Mouse (Mus musculus): ENCODE measurements around the gene Ptgis. TPM values are rescaled to one million over a fixed set of nuclear protein-coding genes. Genes with fewer than 3 reads are reported as not detected.

Gene Ptgis
- polyA plus RNA-seq, 1 experiment from 2014 or later = 9.1 TPM

- ATAC-seq (ENCODE audit: low FRiP score) = no peak
- WGBS = 88% methylated on average over 3 of the region's 3 CpGs
- no peaks in the 10 kb centered on the region for H3K4me1 ChIP-seq
Measured at GRCm38 (mm10) chr2:167272706-167273105, 32.3 kb upstream of the Ptgis start.

GRCm38 (mm10) chr2:167271121-167271521 is 30.7 kb upstream of the Ptgis start:
- Histone ChIP-seq H3K9ac (no peak overlapping the region), H3K27me3 (peaks cover 2% of the 10 kb centered on the region; the same call in 1 of the 2 replicates), H3K9me3 (replicated peaks) (no peaks in the 10 kb centered on the region), H3K4me3 (no peak overlapping the region), H3K4me1 (no peaks in the 10 kb centered on the region), H3K36me3 (no peaks in the 10 kb centered on the region), H3K27ac (no peak overlapping the region), H3K4me2 (replicated peaks) (no peak overlapping the region)
- ATAC-seq (ENCODE audit: low FRiP score) = no peak
- 78% methylated on average over 9 of the region's 9 CpGs for WGBS

More at GRCm38 (mm10) chr2:167272706-167273105, 32.3 kb upstream of the Ptgis start:
- peaks cover 2% of the 10 kb centered on the region; the same call in 1 of the 2 replicates for H3K27me3 ChIP-seq
- no peaks in the 10 kb centered on the region for H3K9me3 ChIP-seq (replicated peaks)
- H3K4me2 ChIP-seq (replicated peaks) = no peak overlapping the region
- H3K36me3 ChIP-seq = no peaks in the 10 kb centered on the region
- no peak overlapping the region for H3K9ac ChIP-seq
- H3K27ac ChIP-seq = no peak overlapping the region
- no peak overlapping the region for H3K4me3 ChIP-seq

GRCm38 (mm10) chr2:167270496-167270895 is 30.1 kb upstream of the Ptgis start:
- no peaks in the 10 kb centered on the region for H3K4me1 ChIP-seq
- WGBS = 87% methylated on average over 3 of the region's 3 CpGs
- no peak overlapping the region for H3K4me3 ChIP-seq
- no peaks in the 10 kb centered on the region for H3K9me3 ChIP-seq (replicated peaks)
- no peak for ATAC-seq (ENCODE audit: low FRiP score)
- no peak overlapping the region for H3K4me2 ChIP-seq (replicated peaks)
- H3K27ac ChIP-seq = no peak overlapping the region
- peaks cover 2% of the 10 kb centered on the region; the same call in 1 of the 2 replicates for H3K27me3 ChIP-seq
- no peak overlapping the region for H3K9ac ChIP-seq
- H3K36me3 ChIP-seq = no peaks in the 10 kb centered on the region

GRCm38 (mm10) chr2:167268721-167269120 is 28.3 kb upstream of the Ptgis start:
- no peak overlapping the region for H3K4me2 ChIP-seq (replicated peaks)
- no peaks in the 10 kb centered on the region for H3K9me3 ChIP-seq (replicated peaks)
- no peak for ATAC-seq (ENCODE audit: low FRiP score)
- peaks cover 2% of the 10 kb centered on the region; the same call in 1 of the 2 replicates for H3K27me3 ChIP-seq
- no peak overlapping the region for H3K9ac ChIP-seq
- H3K36me3 ChIP-seq = no peaks in the 10 kb centered on the region
- H3K4me3 ChIP-seq = no peak overlapping the region
- 91% methylated on average over 1 of the region's 1 CpGs for WGBS
- no peaks in the 10 kb centered on the region for H3K4me1 ChIP-seq
- H3K27ac ChIP-seq = no peak overlapping the region

- H3K9ac ChIP-seq = no peak overlapping the region
- ATAC-seq (ENCODE audit: low FRiP score) = no peak
- H3K4me1 ChIP-seq = no peaks in the 10 kb centered on the region
- H3K4me2 ChIP-seq (replicated peaks) = no peak overlapping the region
- no peaks in the 10 kb centered on the region for H3K9me3 ChIP-seq (replicated peaks)
- no peak overlapping the region for H3K27ac ChIP-seq
- no peak overlapping the region for H3K4me3 ChIP-seq
- WGBS = 87% methylated on average over 8 of the region's 8 CpGs
- H3K27me3 ChIP-seq = peaks cover 2% of the 10 kb centered on the region; the same call in 1 of the 2 replicates
- H3K36me3 ChIP-seq = no peaks in the 10 kb centered on the region
Measured at GRCm38 (mm10) chr2:167268411-167268690, 27.9 kb upstream of the Ptgis start.

- 85% methylated on average over 14 of the region's 14 CpGs for WGBS
Measured at GRCm38 (mm10) chr2:167267531-167268410, 27.4 kb upstream of the Ptgis start.

GRCm38 (mm10) chr2:167266231-167266630 is 25.8 kb upstream of the Ptgis start:
- no peak for ATAC-seq (ENCODE audit: low FRiP score)
- Histone ChIP-seq H3K4me3 (no peak overlapping the region), H3K4me1 (no peaks in the 10 kb centered on the region), H3K9ac (no peak overlapping the region), H3K27me3 (peaks cover 2% of the 10 kb centered on the region; the same call in 1 of the 2 replicates), H3K27ac (no peak overlapping the region), H3K4me2 (replicated peaks) (no peak overlapping the region), H3K36me3 (no peaks in the 10 kb centered on the region), H3K9me3 (replicated peaks) (no peaks in the 10 kb centered on the region)
- WGBS = 87% methylated on average over 10 of the region's 10 CpGs

More at GRCm38 (mm10) chr2:167267531-167268410, 27.4 kb upstream of the Ptgis start:
- Histone ChIP-seq H3K4me2 (replicated peaks) (no peak overlapping the region), H3K27ac (no peak overlapping the region), H3K9ac (no peak overlapping the region), H3K27me3 (peaks cover 2% of the 10 kb centered on the region; the same call in 1 of the 2 replicates), H3K4me1 (no peaks in the 10 kb centered on the region), H3K36me3 (no peaks in the 10 kb centered on the region), H3K9me3 (replicated peaks) (no peaks in the 10 kb centered on the region), H3K4me3 (no peak overlapping the region)
- no peak for ATAC-seq (ENCODE audit: low FRiP score)

GRCm38 (mm10) chr2:167265806-167266205 is 25.4 kb upstream of the Ptgis start:
- Histone ChIP-seq H3K4me1 (no peaks in the 10 kb centered on the region), H3K27ac (no peak overlapping the region), H3K27me3 (peaks cover 2% of the 10 kb centered on the region; the same call in 1 of the 2 replicates), H3K36me3 (no peaks in the 10 kb centered on the region), H3K4me3 (no peak overlapping the region), H3K9ac (no peak overlapping the region), H3K4me2 (replicated peaks) (no peak overlapping the region), H3K9me3 (replicated peaks) (no peaks in the 10 kb centered on the region)
- no peak for ATAC-seq (ENCODE audit: low FRiP score)
- 51% methylated on average over 4 of the region's 5 CpGs for WGBS

GRCm38 (mm10) chr2:167265021-167265420 is 24.6 kb upstream of the Ptgis start:
- H3K4me2 ChIP-seq (replicated peaks) = no peak overlapping the region
- no peak overlapping the region for H3K9ac ChIP-seq
- H3K27ac ChIP-seq = no peak overlapping the region
- no peaks in the 10 kb centered on the region for H3K36me3 ChIP-seq
- H3K4me3 ChIP-seq = no peak overlapping the region
- H3K27me3 ChIP-seq = peaks cover 2% of the 10 kb centered on the region; the same call in 1 of the 2 replicates
- WGBS = 84% methylated on average over 2 of the region's 2 CpGs
- no peaks in the 10 kb centered on the region for H3K4me1 ChIP-seq
- ATAC-seq (ENCODE audit: low FRiP score) = no peak
- H3K9me3 ChIP-seq (replicated peaks) = no peaks in the 10 kb centered on the region

- Histone ChIP-seq H3K4me3 (no peak overlapping the region), H3K9me3 (replicated peaks) (no peaks in the 10 kb centered on the region), H3K36me3 (no peaks in the 10 kb centered on the region), H3K4me2 (replicated peaks) (no peak overlapping the region), H3K4me1 (no peaks in the 10 kb centered on the region), H3K27me3 (peaks cover 2% of the 10 kb centered on the region; the same call in 1 of the 2 replicates), H3K27ac (no peak overlapping the region), H3K9ac (no peak overlapping the region)
- 89% methylated on average over 11 of the region's 11 CpGs for WGBS
- no peak for ATAC-seq (ENCODE audit: low FRiP score)
Measured at GRCm38 (mm10) chr2:167263931-167264330, 23.5 kb upstream of the Ptgis start.

- H3K4me3 ChIP-seq = no peak overlapping the region
- H3K4me1 ChIP-seq = no peaks in the 10 kb centered on the region
- no peaks in the 10 kb centered on the region for H3K36me3 ChIP-seq
- WGBS = 89% methylated on average over 8 of the region's 8 CpGs
- no peaks in the 10 kb centered on the region for H3K27me3 ChIP-seq
- H3K27ac ChIP-seq = no peak overlapping the region
- no peak overlapping the region for H3K4me2 ChIP-seq (replicated peaks)
- H3K9ac ChIP-seq = no peak overlapping the region
- no peaks in the 10 kb centered on the region for H3K9me3 ChIP-seq (replicated peaks)
- ATAC-seq (ENCODE audit: low FRiP score) = no peak
Measured at GRCm38 (mm10) chr2:167263040-167263810, 22.8 kb upstream of the Ptgis start.

- Histone ChIP-seq H3K9me3 (replicated peaks) (no peaks in the 10 kb centered on the region), H3K9ac (no peak overlapping the region), H3K4me1 (no peaks in the 10 kb centered on the region), H3K27ac (no peak overlapping the region), H3K4me2 (replicated peaks) (no peak overlapping the region), H3K27me3 (no peaks in the 10 kb centered on the region), H3K36me3 (no peaks in the 10 kb centered on the region), H3K4me3 (no peak overlapping the region)
- no peak for ATAC-seq (ENCODE audit: low FRiP score)
- WGBS = 93% methylated on average over 10 of the region's 10 CpGs
Measured at GRCm38 (mm10) chr2:167262433-167262832, 22.0 kb upstream of the Ptgis start.
